Mouse (Mus musculus) hindbrain, embryonic 16.5 days (tissue): ENCODE measurements at regions not wholly inside any gene's neighbourhood (a gene's known extent, or its start where the extent isn't known, plus 50 kb on each side); places are given as distances from the start of the nearest gene placed in this dataset.

Source experiments
- ATAC-seq: fragments of 200-750 bp; cut with Nextera tagmentation; 2 replicates; pipeline ENCODE4 v1.8.0; 2017; ENCODE audit warnings: moderate TSS enrichment, moderate library complexity
- H3K27ac ChIP-seq: fragments of 300-500 bp; sonication (generic); 2 replicates; pipeline ENCODE4 v1.5.1; 2014; ENCODE audit warnings: low read depth, mild to moderate bottlenecking, control low read depth, low read length, moderate library complexity
- H3K27me3 ChIP-seq: fragments of 300-500 bp; sonication (generic); replicated peaks from 2 replicates; pipeline ENCODE4 v1.6.1; 2014; ENCODE audit warnings: low read length; ENCODE audit not compliant: control insufficient read depth, insufficient read depth
- H3K36me3 ChIP-seq: fragments of 300-500 bp; sonication (generic); 2 replicates; pipeline ENCODE4 v1.6.1; 2014; ENCODE audit warnings: mild to moderate bottlenecking, low read length, moderate library complexity, mixed read lengths; ENCODE audit not compliant: control insufficient read depth, insufficient read depth
- H3K4me1 ChIP-seq: fragments of 300-500 bp; sonication (generic); 2 replicates; pipeline ENCODE4 v1.6.1; 2014; ENCODE audit warnings: low read depth, low read length; ENCODE audit not compliant: control insufficient read depth, insufficient read depth
- H3K4me2 ChIP-seq: fragments of 300-500 bp; sonication (generic); 2 replicates; pipeline ENCODE4 v1.6.1; 2014; ENCODE audit warnings: mild to moderate bottlenecking, low read length, control low read depth, moderate library complexity
- H3K4me3 ChIP-seq: fragments of 300-500 bp; sonication (generic); 2 replicates; pipeline ENCODE4 v1.5.1; 2014; ENCODE audit warnings: mild to moderate bottlenecking, low read length, control low read depth, moderate library complexity
- H3K9ac ChIP-seq: fragments of 300-500 bp; sonication (generic); 2 replicates; pipeline ENCODE4 v1.6.1; 2014; ENCODE audit warnings: low read depth, mild to moderate bottlenecking, control low read depth, low read length, moderate library complexity
- H3K9me3 ChIP-seq: fragments of 300-500 bp; sonication (generic); 2 replicates; pipeline ENCODE4 v1.6.1; 2014; ENCODE audit warnings: mild to moderate bottlenecking, low read length, moderate library complexity; ENCODE audit not compliant: control insufficient read depth
- WGBS: fragments of 180-500 bp; shearing (Covaris S2); extraction: QIAGEN DNeasy Blood & Tissue Kit; methylation state at CpG from one replicate; pipeline ENCODE4 v1.1.7; 2014; 5-methylcytosine and 5-hydroxymethylcytosine counted together

DNA sequence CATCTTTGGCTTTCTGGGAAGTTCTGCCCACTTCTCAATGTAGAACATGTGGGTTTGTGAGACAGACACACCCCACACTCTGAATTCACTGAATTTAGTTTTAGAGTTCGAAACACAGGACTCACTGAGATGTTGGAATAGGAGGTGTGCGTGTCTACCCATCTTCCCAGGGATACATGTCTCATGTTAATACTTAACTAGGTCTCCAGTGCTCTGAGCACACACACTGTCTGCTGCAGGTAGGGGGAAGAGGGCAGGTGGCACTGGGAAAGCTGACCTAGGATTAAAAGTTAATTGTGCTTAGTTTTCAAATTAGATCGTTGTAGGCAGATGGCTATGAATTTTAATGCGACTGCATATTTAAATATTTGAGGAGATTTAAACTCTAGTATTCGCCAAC lies 60.0 kb upstream of the Ppm1b start:
- H3K36me3 ChIP-seq: no peaks in the 10 kb centered on the region
- no peaks in the 10 kb centered on the region for H3K9me3 ChIP-seq
- no peak for ATAC-seq
- no peaks in the 10 kb centered on the region for H3K27me3 ChIP-seq
- no peaks in the 10 kb centered on the region for H3K4me1 ChIP-seq
- WGBS: 79% methylated on average over 5 of the region's 5 CpGs
- no peak overlapping the region for H3K4me3 ChIP-seq
- no peak overlapping the region for H3K9ac ChIP-seq
- H3K27ac ChIP-seq: no peak overlapping the region
- no peak overlapping the region for H3K4me2 ChIP-seq

DNA sequence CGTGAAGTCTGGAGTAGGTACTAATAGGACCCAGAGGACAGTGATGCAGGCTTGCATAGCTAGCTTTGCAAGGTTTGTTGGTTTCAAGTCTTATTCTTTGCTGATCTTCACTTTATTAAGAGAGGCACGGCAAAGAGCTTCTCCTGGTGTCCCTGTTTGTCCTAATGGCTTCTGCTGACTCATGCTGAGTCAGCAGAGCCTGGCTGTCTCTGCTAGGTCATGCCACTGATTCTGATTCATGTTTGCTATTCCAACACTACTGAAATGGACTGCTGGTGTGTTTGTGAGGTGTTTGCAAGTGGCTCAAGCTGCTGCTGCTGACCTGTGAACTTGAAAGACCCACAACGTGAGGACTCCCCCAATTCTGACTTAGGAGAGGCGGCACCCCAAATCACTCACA lies 58.1 kb upstream of the Ppm1b start:
- H3K27ac ChIP-seq: no peak overlapping the region
- H3K4me1 ChIP-seq: no peaks in the 10 kb centered on the region
- WGBS: 89% methylated on average over 4 of the region's 4 CpGs
- no peaks in the 10 kb centered on the region for H3K27me3 ChIP-seq
- no peak for ATAC-seq
- H3K9ac ChIP-seq: no peak overlapping the region
- no peak overlapping the region for H3K4me3 ChIP-seq
- no peaks in the 10 kb centered on the region for H3K36me3 ChIP-seq
- H3K4me2 ChIP-seq: no peak overlapping the region
- H3K9me3 ChIP-seq: no peaks in the 10 kb centered on the region

DNA sequence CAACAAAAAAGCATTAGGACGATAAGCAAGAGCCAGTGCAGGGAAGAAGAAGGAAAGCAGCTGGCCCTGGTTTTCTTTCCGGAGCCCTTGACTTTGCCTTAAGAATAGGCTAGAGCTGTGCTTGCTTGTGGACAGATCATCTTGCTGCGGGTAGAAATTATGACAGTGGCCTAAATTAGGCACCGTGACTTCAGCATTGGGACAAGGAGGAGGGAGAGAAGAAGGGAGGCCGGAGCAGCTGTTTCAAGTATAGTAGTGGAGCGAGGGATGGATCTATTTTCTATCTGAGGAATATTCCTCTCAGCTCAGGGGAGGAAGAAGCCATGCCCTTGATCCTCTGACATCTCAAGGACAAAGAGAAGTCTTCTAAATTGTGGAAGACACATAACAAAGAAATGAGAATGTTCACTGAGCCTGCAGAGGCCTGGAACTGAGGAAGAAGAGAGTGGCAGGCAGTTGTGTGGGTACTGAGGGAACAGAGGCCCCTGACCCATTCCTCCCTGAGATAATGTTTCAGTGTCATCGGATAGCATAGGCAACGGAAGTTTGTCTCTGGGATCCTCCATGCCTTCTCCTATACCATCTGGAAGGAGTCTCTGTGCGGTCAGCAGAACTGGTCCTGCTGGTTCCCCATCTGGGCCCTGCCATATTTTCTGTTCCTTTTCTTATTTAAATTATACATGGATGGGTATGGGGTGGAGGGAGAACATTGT lies 52.8 kb upstream of the Ppm1b start:
- Histone ChIP-seq H3K9me3 (no peaks in the 10 kb centered on the region), H3K9ac (no peak overlapping the region), H3K4me3 (no peak overlapping the region), H3K4me1 (no peaks in the 10 kb centered on the region), H3K36me3 (no peaks in the 10 kb centered on the region), H3K27ac (no peak overlapping the region), H3K27me3 (no peaks in the 10 kb centered on the region), H3K4me2 (no peak overlapping the region)
- ATAC-seq: no peak
- whole genome bisulfite sequencing: 82% methylated on average over 9 of the region's 9 CpGs
